ENCODE assay signal across 14 mouse cellular contexts in the genomic region with DNA sequence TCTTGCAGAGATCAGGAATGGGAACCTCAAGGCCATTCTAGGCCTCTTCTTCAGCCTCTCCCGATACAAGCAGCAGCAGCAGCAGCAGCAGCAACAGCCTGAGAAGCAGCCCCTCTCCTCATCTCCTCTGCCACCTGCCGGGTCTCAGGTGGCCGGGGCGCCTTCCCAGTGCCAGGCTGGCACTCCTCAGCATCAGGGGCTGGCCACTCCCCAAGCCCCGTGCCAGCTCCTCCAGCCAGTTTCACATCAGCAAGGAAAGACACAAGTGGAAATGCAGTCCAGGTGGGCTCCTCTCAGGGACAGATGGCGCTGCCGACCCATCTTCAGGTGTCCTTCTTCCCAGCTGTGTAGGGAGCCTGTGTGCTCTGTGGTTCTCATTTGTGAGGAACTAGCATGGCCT.
"Had no signal": no experiment of that assay in that cellular context is flagged by ENCODE, and none has a peak within 500 bp of the region (broad histone marks: within the 10 kb centered on the region; RNA-seq: fewer than 3 reads in every experiment).

No protein-coding gene starts in this region.

- H3K4me1 ChIP-seq: liver, embryonic 12.5 days; megakaryocyte, embryonic 14.5 days had no signal

- ATAC-seq: liver, embryonic 12.5 days had no signal

- H3K9ac ChIP-seq: kidney, embryonic 15.5 days; limb, embryonic 15.5 days; liver, embryonic 12.5 days; lung, embryonic 14.5 days had no signal

- H3K27ac ChIP-seq: kidney, embryonic 15.5 days; limb, embryonic 15.5 days; liver, embryonic 12.5 days; macrophage had no signal

- H3K36me3 ChIP-seq: kidney, embryonic 15.5 days; limb, embryonic 15.5 days; liver, embryonic 12.5 days had no signal

- H3K4me2 ChIP-seq: kidney, embryonic 15.5 days; limb, embryonic 15.5 days; liver, embryonic 12.5 days; lung, embryonic 14.5 days; midbrain, embryonic 11.5 days had no signal

- H3K9me3 ChIP-seq: kidney, embryonic 15.5 days; limb, embryonic 15.5 days; liver, embryonic 12.5 days had no signal

- H3K27me3 ChIP-seq: kidney, embryonic 15.5 days; limb, embryonic 15.5 days; liver, embryonic 12.5 days; megakaryocyte, embryonic 14.5 days had no signal

- H3K4me3 ChIP-seq: kidney, embryonic 15.5 days; limb, embryonic 15.5 days; liver, embryonic 12.5 days; megakaryocyte, embryonic 14.5 days had no signal

- DNase-seq: kidney, adult 2 months; kidney, postnatal 14 days; layer of hippocampus, postnatal 36 days; lung, embryonic 14.5 days; lung, postnatal 14 days; right cerebral cortex, adult 18-20 months; right cerebral cortex, postnatal 25 days; thymus, postnatal 36 days had no signal
